Mouse (Mus musculus) E14TG2a.4 (cell line): ENCODE measurements around the gene Ogdhl.

Experiments
- H3K27me3 ChIP-seq: 2 replicates; pipeline ENCODE4 v1.6.1; 2014; ENCODE audit warnings: low read length, control low read depth; ENCODE audit not compliant: insufficient read depth
- H3K36me3 ChIP-seq: 2 replicates; pipeline ENCODE4 v1.6.1; 2014; ENCODE audit warnings: low read length, control low read depth; ENCODE audit not compliant: insufficient read depth
- H3K4me1 ChIP-seq: replicated peaks from 2 replicates; pipeline ENCODE4 v1.6.1; 2014; ENCODE audit warnings: low read depth, low read length, control low read depth
- H3K4me3 ChIP-seq: replicated peaks from 2 replicates; pipeline ENCODE4 v1.5.1; 2014; ENCODE audit warnings: mild to moderate bottlenecking, low read length
- H3K9me3 ChIP-seq: 2 replicates; pipeline ENCODE4 v1.6.1; 2014; ENCODE audit warnings: low read length, control low read depth
- CTCF ChIP-seq: conservative IDR thresholded peaks from 2 replicates; pipeline ENCODE4 v1.5.1; 2014; ENCODE audit warnings: low read length
- NANOG ChIP-seq: IDR thresholded peaks from 2 replicates; pipeline ENCODE4 v1.6.1; 2014; ENCODE audit warnings: borderline replicate concordance, low read length, mixed read lengths
- POU5F1 ChIP-seq: IDR thresholded peaks from 2 replicates; pipeline ENCODE4 v1.6.1; 2014; ENCODE audit warnings: low read length, borderline replicate concordance

Ogdhl gene

DNA sequence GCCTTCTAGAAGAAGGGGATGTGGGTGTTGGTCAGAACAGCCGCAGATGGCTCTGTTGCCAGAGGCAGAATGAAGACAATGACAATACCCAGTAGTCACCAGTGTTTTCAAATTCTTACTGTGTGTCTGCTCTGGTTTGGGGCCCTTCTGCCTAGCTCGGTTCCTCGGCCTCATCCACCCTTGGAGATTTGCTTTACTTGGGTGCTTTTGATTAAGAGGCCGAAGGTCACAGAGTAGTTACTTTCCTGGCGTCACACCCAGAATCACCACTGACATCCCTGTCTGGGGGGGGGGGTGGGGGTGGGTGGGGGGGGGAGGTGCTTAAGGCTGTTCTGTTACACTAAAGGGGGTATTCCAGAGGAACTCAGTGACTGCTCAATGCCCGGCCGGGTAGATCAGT, 42.5 kb downstream of the Ogdhl start:
- H3K36me3 ChIP-seq = no peaks in the 10 kb centered on the region

DNA sequence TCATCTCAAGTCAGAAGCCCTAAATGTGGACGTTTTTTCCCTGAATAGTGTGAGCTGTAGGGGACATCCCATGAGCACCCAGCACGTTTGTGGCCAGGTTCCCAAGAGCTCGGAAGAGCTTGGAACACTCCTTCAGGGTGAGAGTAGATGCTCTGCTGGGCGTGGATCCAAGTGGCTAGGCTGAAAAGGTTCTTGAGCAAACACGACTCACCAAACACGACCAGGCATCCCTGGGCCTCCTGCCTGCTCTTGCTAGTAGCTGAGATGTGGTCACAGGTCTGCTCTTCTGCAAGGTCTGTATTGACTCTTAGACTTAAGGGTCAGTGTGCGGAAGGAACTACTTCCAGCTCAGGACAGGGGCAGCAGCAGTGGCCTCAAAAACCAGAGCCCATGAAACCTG, 47.9 kb downstream of the Ogdhl start:
- Histone ChIP-seq H3K27me3 (peaks cover 59% of the 10 kb centered on the region), H3K4me1 (peaks cover 13% of the 10 kb centered on the region), H3K36me3 (no peaks in the 10 kb centered on the region), H3K4me3 (no peak overlapping the region), H3K9me3 (no peaks in the 10 kb centered on the region)
- TF ChIP-seq CTCF (no peak), NANOG (no peak), POU5F1 (no peak)

More for the DNA sequence above, 42.5 kb downstream of the Ogdhl start:
- Histone ChIP-seq H3K27me3 (peaks cover 18% of the 10 kb centered on the region), H3K9me3 (no peaks in the 10 kb centered on the region), H3K4me3 (no peak overlapping the region), H3K4me1 (peaks cover 18% of the 10 kb centered on the region)
- TF ChIP-seq CTCF = no peak
- TF ChIP-seq POU5F1 = no peak
- TF ChIP-seq NANOG = no peak

DNA sequence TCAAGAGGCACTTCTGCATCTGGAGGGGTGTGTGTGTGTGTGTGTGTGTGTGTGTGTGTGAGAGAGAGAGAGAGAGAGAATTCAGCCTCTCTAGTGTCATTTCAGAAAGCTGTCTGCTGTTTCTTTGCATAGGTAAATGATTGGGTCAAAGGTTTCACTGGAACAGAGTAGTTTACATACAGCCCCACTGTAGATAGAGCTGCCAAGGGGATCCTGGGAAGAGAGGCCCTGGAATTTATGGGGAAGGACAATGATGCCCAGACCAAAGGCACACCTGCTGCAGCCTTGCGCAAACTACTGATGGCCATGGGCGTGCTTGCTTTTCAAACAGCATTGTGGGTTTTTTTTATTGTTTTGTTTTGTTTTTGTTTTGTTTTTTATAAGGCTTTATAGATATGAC, 50.7 kb downstream of the Ogdhl start:
- Histone ChIP-seq H3K9me3 (no peaks in the 10 kb centered on the region), H3K36me3 (no peaks in the 10 kb centered on the region), H3K27me3 (peaks cover 71% of the 10 kb centered on the region), H3K4me3 (no peak overlapping the region), H3K4me1 (peaks cover 3% of the 10 kb centered on the region; the same call in 1 of the 2 replicates)
- TF ChIP-seq NANOG (no peak), CTCF (no peak), POU5F1 (no peak)

GRCm38 (mm10) chr14:32379395-32380098, 57.7 kb downstream of the Ogdhl start:
- peaks cover 58% of the 10 kb centered on the region for H3K4me1 ChIP-seq
- TF ChIP-seq NANOG (peak; percentile 96), POU5F1 (no peak), CTCF (no peak)
- H3K27me3 ChIP-seq = peaks cover 80% of the 10 kb centered on the region
- no peaks in the 10 kb centered on the region for H3K36me3 ChIP-seq
- H3K9me3 ChIP-seq = no peaks in the 10 kb centered on the region
- peak overlapping the region; percentile 24 for H3K4me3 ChIP-seq

GRCm38 (mm10) chr14:32380099-32380480, 58.3 kb downstream of the Ogdhl start:
- H3K36me3 ChIP-seq = no peaks in the 10 kb centered on the region

DNA sequence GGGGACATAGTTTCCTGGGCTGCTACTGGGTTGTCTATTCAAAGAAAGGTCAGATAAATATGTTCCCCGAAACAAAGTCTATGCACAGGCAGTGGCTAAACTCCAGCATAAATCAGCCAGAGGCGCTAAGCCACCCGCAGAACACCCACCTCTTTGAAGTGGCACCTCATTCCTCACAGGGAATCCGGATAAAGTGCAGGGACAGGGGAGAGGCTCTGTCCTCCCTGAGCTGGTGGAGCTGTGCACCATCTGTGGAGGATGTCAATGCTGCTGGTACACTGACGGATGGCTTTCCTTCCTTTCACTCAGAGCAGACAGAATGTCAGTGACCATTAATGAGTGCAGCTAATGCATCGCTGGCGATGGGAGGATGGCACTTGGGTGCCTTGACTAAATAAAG, 59.2 kb downstream of the Ogdhl start:
- Histone ChIP-seq H3K4me1 (peaks cover 58% of the 10 kb centered on the region), H3K4me3 (peak overlapping the region; percentile 24; the same call in 1 of the 2 replicates), H3K27me3 (peaks cover 83% of the 10 kb centered on the region), H3K36me3 (no peaks in the 10 kb centered on the region), H3K9me3 (peaks cover 5% of the 10 kb centered on the region; the same call in 1 of the 2 replicates)
- TF ChIP-seq NANOG = no peak
- TF ChIP-seq POU5F1 = no peak
- no peak for TF ChIP-seq CTCF

More at GRCm38 (mm10) chr14:32380099-32380480, 58.3 kb downstream of the Ogdhl start:
- peaks cover 2% of the 10 kb centered on the region; the same call in 1 of the 2 replicates for H3K9me3 ChIP-seq
- peak overlapping the region; percentile 24 for H3K4me3 ChIP-seq
- H3K27me3 ChIP-seq = peaks cover 81% of the 10 kb centered on the region
- TF ChIP-seq CTCF (no peak), NANOG (no peak), POU5F1 (no peak)
- H3K4me1 ChIP-seq = peaks cover 58% of the 10 kb centered on the region

GRCm38 (mm10) chr14:32381619-32382018, 59.8 kb downstream of the Ogdhl start:
- Histone ChIP-seq H3K4me1 (peaks cover 58% of the 10 kb centered on the region), H3K9me3 (peaks cover 5% of the 10 kb centered on the region; the same call in 1 of the 2 replicates), H3K27me3 (peaks cover 83% of the 10 kb centered on the region), H3K36me3 (no peaks in the 10 kb centered on the region), H3K4me3 (peak overlapping the region; percentile 7; the same call in 1 of the 2 replicates)
- no peak for TF ChIP-seq CTCF
- no peak for TF ChIP-seq NANOG
- TF ChIP-seq POU5F1 = no peak

DNA sequence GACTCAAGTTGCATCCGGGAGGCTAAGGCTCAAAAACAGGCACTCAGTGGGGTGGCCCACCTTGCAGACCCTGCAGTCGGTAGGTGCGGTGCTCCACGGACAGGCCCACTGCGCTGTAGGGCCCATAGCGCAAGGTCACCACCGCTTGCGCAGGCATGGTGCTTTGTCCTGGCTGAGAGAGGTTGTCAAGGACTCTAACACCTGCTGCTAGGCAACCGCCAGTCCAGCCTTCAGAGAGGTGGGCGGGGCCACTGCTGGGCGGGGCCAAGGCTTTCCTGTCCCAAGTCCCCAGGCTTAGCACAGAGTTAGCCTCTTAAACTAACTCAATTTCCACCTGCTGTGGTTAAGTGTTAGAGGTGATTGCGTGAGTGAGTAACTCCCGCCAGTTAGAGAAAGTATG, 66.4 kb downstream of the Ogdhl start, which contains the start of gene 1700024G13Rik:
Gene 1700024G13Rik (minus strand): TSS at position 196 of the 400 bp plus-strand sequence.
- H3K4me1 ChIP-seq = peaks cover 14% of the 10 kb centered on the region
- peaks cover 71% of the 10 kb centered on the region for H3K27me3 ChIP-seq
- H3K36me3 ChIP-seq = no peaks in the 10 kb centered on the region
- no peak for TF ChIP-seq POU5F1
- TF ChIP-seq CTCF = no peak
- TF ChIP-seq NANOG = no peak
- no peak within 1 kb of the TSS for H3K4me3 ChIP-seq
- H3K9me3 ChIP-seq = peaks cover 5% of the 10 kb centered on the region; the same call in 1 of the 2 replicates
